Mouse (Mus musculus): ENCODE measurements around the gene Dnah9. TPM values are rescaled to one million over a fixed set of nuclear protein-coding genes. Genes with fewer than 3 reads are reported as not detected.

The Dnah9 gene
- total RNA-seq, 4 experiments from 2014 or later, result 14.4 to 16.8 (median 15.7) TPM

DNA sequence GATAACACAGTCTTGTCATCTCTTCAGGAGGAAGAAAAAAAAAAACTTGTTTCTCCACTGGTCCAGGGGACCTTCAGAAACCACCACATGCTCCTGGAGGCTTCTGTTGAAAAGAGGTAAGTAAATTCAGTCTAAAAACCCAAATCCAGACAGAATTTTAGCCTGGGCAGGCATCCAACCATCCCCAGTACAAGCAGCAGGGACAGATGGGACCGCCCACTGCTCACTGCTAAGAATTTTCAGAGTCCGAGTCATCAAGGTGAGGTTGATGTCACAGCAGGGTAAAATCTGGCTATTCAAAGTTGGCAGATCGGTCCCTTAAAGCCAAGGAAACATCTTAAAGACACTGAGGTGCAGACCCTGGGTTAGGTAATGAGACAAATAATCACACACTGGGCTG lies 366.5 kb downstream of the Dnah9 start:
- DNase-seq (ENCODE audit: low spot score in 2 of 2), result peak; percentile 80 to 84

DNA sequence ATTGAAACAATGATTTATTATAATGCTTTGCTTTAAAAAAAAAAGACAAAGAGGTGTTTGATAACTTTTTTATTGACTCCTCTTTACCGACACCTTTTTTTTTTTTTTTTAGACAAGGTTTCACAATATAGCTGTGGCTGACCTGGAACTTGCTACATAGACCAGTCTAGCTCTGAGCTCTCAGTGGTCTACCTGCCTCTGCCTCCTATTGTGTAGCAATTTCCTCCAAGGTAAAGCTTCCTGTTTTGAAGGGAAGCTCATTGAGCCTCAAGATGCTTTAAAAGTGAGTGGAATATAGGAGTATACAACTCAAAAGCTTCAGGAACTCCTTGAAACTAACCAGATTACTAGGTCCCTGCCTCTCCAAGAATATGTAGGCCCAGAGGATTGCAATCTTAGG lies 372.5 kb downstream of the Dnah9 start:
- DNase-seq (ENCODE audit: low spot score in 2 of 2), result no peak

DNA sequence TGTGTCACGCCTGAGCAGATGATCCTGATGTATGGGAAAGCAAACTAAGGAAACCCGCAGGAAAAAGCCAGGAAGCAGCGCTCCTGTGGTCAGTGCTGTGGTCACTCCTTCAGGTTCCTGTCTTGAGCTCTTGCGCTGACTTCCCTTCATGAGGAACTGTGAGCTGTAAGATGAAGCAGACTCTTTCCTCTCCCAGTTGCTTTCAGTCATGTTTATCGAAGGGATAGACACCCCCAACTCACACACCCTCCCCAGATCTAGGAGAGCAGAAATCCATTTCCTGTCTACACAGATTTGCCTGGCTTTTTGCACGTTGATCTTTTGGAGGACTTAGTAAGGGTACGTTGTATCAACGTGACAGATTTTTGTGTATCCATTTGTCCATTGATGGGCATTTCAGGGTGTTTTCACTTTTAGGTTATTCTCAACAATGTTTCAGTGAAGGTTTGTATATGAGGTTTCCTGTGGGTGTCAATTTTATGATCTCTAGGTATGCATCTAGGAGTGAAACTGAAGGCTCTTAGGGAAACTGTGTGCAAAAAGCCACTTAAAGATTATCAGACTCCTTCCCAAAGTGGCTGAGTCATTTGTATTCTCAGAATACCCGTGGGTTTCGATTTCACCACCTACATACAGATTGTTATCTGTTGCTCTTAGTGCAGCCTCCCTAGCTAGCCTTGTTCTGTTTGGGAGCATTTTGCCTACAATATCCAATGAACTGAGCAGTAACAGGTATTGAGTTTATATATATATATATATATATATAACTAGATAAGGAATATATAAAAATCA lies 373.7 kb downstream of the Dnah9 start:
- no peak for DNase-seq (ENCODE audit: low spot score in 2 of 2)

DNA sequence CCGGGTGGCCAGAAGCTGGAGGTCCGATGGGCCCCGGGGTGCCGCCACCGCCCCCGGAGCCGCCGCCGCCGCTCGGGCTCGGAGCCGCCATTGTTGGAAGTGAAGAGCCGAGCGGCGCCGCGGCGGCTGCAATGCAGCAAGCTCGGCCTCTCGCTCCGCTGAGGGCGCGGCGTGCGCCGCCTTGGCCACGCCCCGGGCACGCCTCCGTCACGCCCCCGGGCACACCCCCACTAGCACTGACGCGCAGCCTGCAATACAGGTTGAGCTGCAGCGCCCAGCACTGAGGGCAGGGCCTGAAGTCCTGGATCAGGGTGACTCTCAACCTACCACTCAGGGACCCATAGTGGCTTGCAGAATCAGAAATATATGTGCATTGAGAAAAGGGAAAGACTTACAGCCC lies 380.2 kb downstream of the Dnah9 start, which contains the start of gene Map2k4:
Gene Map2k4, minus strand, starts transcription at position 144 of the 400 bp plus-strand sequence.
- DNase-seq (ENCODE audit: low spot score in 2 of 2), result peak; percentile 69 to 87

GRCm38 (mm10) chr11:65787421-65788151 lies 380.8 kb downstream of the Dnah9 start:
- DNase-seq (ENCODE audit: low spot score in 2 of 2), result no peak

DNA sequence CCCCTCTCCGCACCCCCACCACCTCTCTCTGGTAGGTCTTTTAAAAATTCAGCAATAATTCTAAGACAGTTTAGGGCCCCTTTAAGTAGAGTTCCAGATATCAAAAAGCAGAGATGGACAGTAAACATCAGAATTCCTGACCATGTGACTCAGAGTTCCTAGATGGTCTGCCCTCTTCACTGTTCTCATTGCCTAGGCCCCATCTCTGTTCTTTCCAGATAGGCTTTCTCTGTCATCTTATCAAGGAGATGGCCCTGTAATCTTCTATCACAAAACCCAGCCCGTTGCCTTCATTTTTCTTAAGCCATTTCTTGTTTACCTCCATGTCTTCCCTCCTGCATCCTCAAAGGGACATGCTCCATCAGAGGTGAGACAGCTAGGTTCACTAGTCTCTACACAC lies 382.2 kb downstream of the Dnah9 start:
- no peak for DNase-seq (ENCODE audit: low spot score in 2 of 2)

DNA sequence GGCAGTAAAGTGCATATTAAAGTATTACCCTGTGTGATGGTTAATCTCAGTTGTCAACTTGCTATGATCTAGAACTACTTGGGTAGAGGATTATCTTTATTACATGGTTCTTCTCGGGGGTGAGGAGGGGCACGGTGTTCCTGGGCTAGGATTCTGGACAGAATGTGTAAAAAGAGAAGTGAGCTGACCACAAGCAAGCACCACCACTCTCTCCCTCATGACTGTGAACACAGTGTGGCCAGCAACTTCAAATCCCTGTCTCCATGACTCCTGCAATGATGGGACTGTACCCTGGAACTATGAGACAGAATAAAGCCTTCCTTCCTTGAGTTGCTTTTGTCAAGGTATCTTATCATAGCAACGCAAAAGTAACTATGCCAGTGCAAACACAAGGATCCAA lies 386.8 kb downstream of the Dnah9 start:
- no peak for DNase-seq (ENCODE audit: low spot score in 2 of 2)
